In the genomic region with DNA sequence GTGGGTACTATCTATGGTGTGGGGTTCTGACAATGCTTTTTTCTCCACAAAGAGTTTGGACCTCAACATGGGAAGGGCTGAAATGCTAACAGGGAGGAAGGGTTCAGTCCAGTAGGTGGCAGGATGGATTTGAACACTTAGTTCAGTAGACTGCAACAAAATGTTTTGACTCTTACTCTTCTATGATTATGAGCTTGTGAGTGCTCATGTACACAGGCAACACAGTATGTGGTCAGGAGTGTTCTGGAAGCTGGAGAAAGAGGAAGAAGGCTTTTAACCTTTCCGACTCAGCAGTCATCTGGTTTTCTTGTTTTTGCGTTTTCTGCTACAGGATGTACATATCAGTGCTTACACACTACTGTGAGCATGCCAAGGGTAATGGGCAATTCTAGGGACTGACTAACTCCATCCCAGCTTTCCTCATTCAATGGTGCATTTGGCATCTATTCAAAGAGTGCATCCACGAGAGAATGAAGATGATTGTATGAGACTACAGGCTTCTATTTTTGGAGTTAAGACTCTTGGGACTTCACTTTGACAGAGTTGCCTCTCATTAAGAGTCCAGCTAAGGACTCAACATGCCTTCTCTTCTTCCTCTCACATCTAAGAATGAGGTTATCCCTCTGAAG, we compare ENCODE assay signal across 19 mouse cellular contexts.
A peak's percentile ranks its signal among the peaks of the same experiment; 100 is the strongest.
DNase-seq lines count a peak whose midpoint lies in the region; ATAC-seq and TF ChIP-seq lines count a peak whose summit lies in the region.
"Had no signal": no experiment of that assay in that cellular context is flagged by ENCODE, and none has a peak within 500 bp of the region (broad histone marks: within the 10 kb centered on the region; RNA-seq: fewer than 3 reads in every experiment).

No protein-coding gene starts in this region.

- H3K9me3 ChIP-seq in hindbrain, embryonic 14.5 days (ENCODE audit: control insufficient read depth, low read length), result no peaks in the 10 kb centered on the region
- no peaks in the 10 kb centered on the region for H3K9me3 ChIP-seq in hindbrain, embryonic 12.5 days (replicated peaks)
- H3K9me3 ChIP-seq: embryonic facial prominence, embryonic 12.5 days; forebrain, embryonic 13.5 days; heart, embryonic 13.5 days; midbrain, embryonic 13.5 days; neural tube, embryonic 13.5 days had no signal

- no peak overlapping the region for H3K4me2 ChIP-seq in hindbrain, embryonic 14.5 days (replicated peaks)
- no peak overlapping the region for H3K4me2 ChIP-seq in hindbrain, embryonic 12.5 days (replicated peaks)
- H3K4me2 ChIP-seq: embryonic facial prominence, embryonic 12.5 days; forebrain, embryonic 13.5 days; heart, embryonic 13.5 days; midbrain, embryonic 13.5 days; neural tube, embryonic 13.5 days had no signal

- no peaks in the 10 kb centered on the region for H3K4me1 ChIP-seq in hindbrain, embryonic 14.5 days (replicated peaks; ENCODE audit: control insufficient read depth, insufficient read depth, low read length)
- no peaks in the 10 kb centered on the region for H3K4me1 ChIP-seq in hindbrain, embryonic 12.5 days
- peaks cover 13% of the 10 kb centered on the region for H3K4me1 ChIP-seq in cortical plate, adult 2 months (ENCODE audit: control insufficient read depth, insufficient read depth, low read length)
- H3K4me1 ChIP-seq: embryonic facial prominence, embryonic 12.5 days; neural tube, embryonic 13.5 days had no signal

- H3K27me3 ChIP-seq in hindbrain, embryonic 14.5 days (ENCODE audit: control insufficient read depth, insufficient read depth, low read length), result no peaks in the 10 kb centered on the region
- no peaks in the 10 kb centered on the region for H3K27me3 ChIP-seq in hindbrain, embryonic 12.5 days
- H3K27me3 ChIP-seq in splenic B cell, adult 2 months (ENCODE audit: control insufficient read depth, insufficient read depth, low read length, poor library complexity, severe bottlenecking), result no peaks in the 10 kb centered on the region
- H3K27me3 ChIP-seq: embryonic facial prominence, embryonic 12.5 days; forebrain, embryonic 13.5 days; heart, embryonic 13.5 days; midbrain, embryonic 13.5 days; neural tube, embryonic 13.5 days had no signal

- no peak for ATAC-seq in hindbrain, embryonic 14.5 days (ENCODE audit: low FRiP score)
- no peak for ATAC-seq in hindbrain, embryonic 12.5 days (ENCODE audit: low FRiP score)
- ATAC-seq: forebrain, embryonic 13.5 days; hindbrain, embryonic 16.5 days; midbrain, embryonic 13.5 days had no signal

- no peaks in the 10 kb centered on the region for H3K36me3 ChIP-seq in hindbrain, embryonic 14.5 days (replicated peaks; ENCODE audit: control insufficient read depth, insufficient read depth)
- H3K36me3 ChIP-seq in hindbrain, embryonic 12.5 days, result no peaks in the 10 kb centered on the region
- H3K36me3 ChIP-seq in splenic B cell, adult 2 months (ENCODE audit: control insufficient read depth, insufficient read depth, low read length, poor library complexity, severe bottlenecking), result peaks cover 5% of the 10 kb centered on the region; the same call in 1 of the 2 replicates
- H3K36me3 ChIP-seq: embryonic facial prominence, embryonic 12.5 days; heart, embryonic 13.5 days; midbrain, embryonic 13.5 days; neural tube, embryonic 13.5 days had no signal

- no peak for TF ChIP-seq CTCF in cortical plate, adult 2 months (IDR thresholded peaks at IDR 0.05; ENCODE audit: extremely low read depth, insufficient read depth, low read length)

- no peak overlapping the region for H3K4me3 ChIP-seq in hindbrain, embryonic 14.5 days (replicated peaks; ENCODE audit: low read length)
- H3K4me3 ChIP-seq in hindbrain, embryonic 12.5 days, result no peak overlapping the region
- H3K4me3 ChIP-seq in cortical plate, adult 2 months (ENCODE audit: insufficient read depth, low read length), result no peak overlapping the region
- H3K4me3 ChIP-seq: embryonic facial prominence, embryonic 12.5 days; forebrain, embryonic 13.5 days; heart, embryonic 13.5 days; midbrain, embryonic 13.5 days; neural tube, embryonic 13.5 days had no signal

- TF ChIP-seq POLR2A in cortical plate, adult 2 months (IDR thresholded peaks at IDR 0.05; ENCODE audit: extremely low read depth, insufficient read depth, low read length), result no peak

- H3K27ac ChIP-seq in hindbrain, embryonic 14.5 days, result peak overlapping the region; percentile 17; the same call in 1 of the 2 replicates
- no peak overlapping the region for H3K27ac ChIP-seq in hindbrain, embryonic 12.5 days
- H3K27ac ChIP-seq in cortical plate, adult 2 months (ENCODE audit: insufficient read depth, low read length), result peak overlapping the region; percentile 35; the same call in 1 of the 2 replicates
- H3K27ac ChIP-seq: embryonic facial prominence, embryonic 12.5 days; forebrain, embryonic 13.5 days; heart, embryonic 13.5 days; liver, embryonic 14.5 days; midbrain, embryonic 13.5 days; neural tube, embryonic 13.5 days had no signal

- DNase-seq in hindbrain, embryonic 14.5 days (ENCODE audit: low spot score), result no peak
- DNase-seq in spleen, postnatal 36 days (ENCODE audit: low spot score in 2 of 2), result peak; percentile 46 to 52
- DNase-seq in spleen, adult 12 weeks (ENCODE audit: low spot score), result no peak
- peak; percentile 77 for DNase-seq in splenic B cell, adult 2 months (ENCODE audit: low read depth, low spot score)
- DNase-seq in adrenal gland, adult 8-10 months, result no peak
- no peak for DNase-seq in cerebellum, postnatal 36 days
- DNase-seq: adrenal gland, postnatal 36 days; cerebellum, adult 11 months; kidney, postnatal 36 days; right cerebral cortex, postnatal 25 days had no signal

- no peak overlapping the region for H3K9ac ChIP-seq in hindbrain, embryonic 14.5 days
- H3K9ac ChIP-seq in hindbrain, embryonic 12.5 days, result no peak overlapping the region
- H3K9ac ChIP-seq: embryonic facial prominence, embryonic 12.5 days; forebrain, embryonic 13.5 days; heart, embryonic 13.5 days; liver, embryonic 14.5 days; midbrain, embryonic 13.5 days; neural tube, embryonic 13.5 days had no signal

- WGBS in hindbrain, embryonic 14.5 days, result 83% methylated on average over 3 of the region's 3 CpGs
- WGBS in hindbrain, embryonic 12.5 days, result 83% methylated on average over 3 of the region's 3 CpGs

Comparison
In these comparisons a context has a peak if more than half of its experiments do, and no peak if none do; other contexts are left out.
1. DNase-seq: peak in spleen, postnatal 36 days (2 of 2) and splenic B cell, adult 2 months (single experiment); none in hindbrain, embryonic 14.5 days (single experiment), spleen, adult 12 weeks (single experiment), adrenal gland, adult 8-10 months (single experiment) and cerebellum, postnatal 36 days (0 of 2).